Mouse (Mus musculus) CH12.LX (cell line): Measurements from ENCODE around the gene Olfr62. TPM values are rescaled to one million over a fixed set of nuclear protein-coding genes. Genes with fewer than 3 reads are reported as not detected.

ENCODE experiments used
- DNase-seq: peaks from one replicate; pipeline ENCODE4 v3.0.0-alpha.2; 2013; ENCODE audit errors: extremely low read depth
- H3K27ac ChIP-seq: 2 replicates; pipeline ENCODE4 v1.5.1; 2012; ENCODE audit warnings: low read depth, mild to moderate bottlenecking, control low read depth, moderate library complexity; ENCODE audit not compliant: insufficient read depth
- H3K27me3 ChIP-seq: replicated peaks from 2 replicates; pipeline ENCODE3; 2012; ENCODE audit warnings: inconsistent platforms
- H3K36me3 ChIP-seq, 2 experiments: replicated peaks in 1 of 2; 2 replicates each; pipeline versions ENCODE3 to v1.6.1; 2012; ENCODE audit warnings: inconsistent platforms in 1 of 2, low read length in 1 of 2, mild to moderate bottlenecking in 1 of 2, mixed read lengths in 1 of 2, moderate library complexity in 1 of 2; ENCODE audit not compliant: control insufficient read depth in 1 of 2, insufficient read depth in 1 of 2
- H3K4me1 ChIP-seq, 2 experiments: 2 replicates each; pipeline ENCODE4 v1.6.1; 2012; ENCODE audit warnings: inconsistent platforms in 1 of 2, moderate library complexity in 1 of 2; ENCODE audit not compliant: insufficient read depth in 2 of 2, control insufficient read depth in 1 of 2
- H3K4me2 ChIP-seq: 2 replicates; pipeline ENCODE4 v1.6.1; 2012; ENCODE audit warnings: low read depth, mild to moderate bottlenecking, control low read depth; ENCODE audit not compliant: poor library complexity, insufficient read depth, severe bottlenecking
- H3K4me3 ChIP-seq, 3 experiments: fragments of 150-350 bp in 1 of 3; sonication (generic) in 1 of 3; replicated peaks in 1 of 3; 2 replicates each; pipeline versions ENCODE3 to v1.5.1; 2011 to 2012; ENCODE audit warnings: low read depth in 2 of 3, low read length in 2 of 3, mild to moderate bottlenecking in 2 of 3, moderate library complexity in 2 of 3, control low read depth in 1 of 3, improper control_type of control experiment in 1 of 3, inconsistent platforms in 1 of 3, mixed read lengths in 1 of 3; ENCODE audit not compliant: poor library complexity in 1 of 3
- H3K79me2 ChIP-seq: replicated peaks from 2 replicates; pipeline ENCODE4 v1.6.1; 2012; ENCODE audit warnings: mild to moderate bottlenecking, moderate library complexity; ENCODE audit not compliant: control insufficient read depth, poor library complexity, insufficient read depth, severe bottlenecking; ENCODE audit errors: extremely low read depth
- H3K9ac ChIP-seq: 2 replicates; pipeline ENCODE4 v1.6.1; 2012; ENCODE audit warnings: low read depth, mild to moderate bottlenecking, control low read depth, moderate library complexity; ENCODE audit not compliant: insufficient read depth
- H3K9me3 ChIP-seq: replicated peaks from 2 replicates; pipeline ENCODE3; 2012; ENCODE audit warnings: low read length, inconsistent platforms, mixed read lengths
- CHD2 ChIP-seq: IDR thresholded peaks from 2 replicates; pipeline ENCODE4 v1.6.1; 2011; ENCODE audit warnings: low read length, improper control_type of control experiment
- CTCF ChIP-seq, 2 experiments: IDR thresholded peaks in 1 of 2; conservative IDR thresholded peaks in 1 of 2; 2 replicates each; pipeline ENCODE4 v1.5.1; 2011 to 2012; ENCODE audit warnings: low read depth in 2 of 2, low read length in 2 of 2, improper control_type of control experiment in 1 of 2, inconsistent platforms in 1 of 2, mild to moderate bottlenecking in 1 of 2, moderate library complexity in 1 of 2
- ETS1 ChIP-seq: conservative IDR thresholded peaks from 2 replicates; pipeline ENCODE4 v1.6.1; 2012; ENCODE audit warnings: low read depth, mild to moderate bottlenecking, inconsistent platforms, low read length, improper control_type of control experiment, moderate library complexity
- JUND ChIP-seq: conservative IDR thresholded peaks from 2 replicates; pipeline ENCODE4 v1.6.1; 2011; ENCODE audit warnings: low read depth, low read length, improper control_type of control experiment
- MEF2A ChIP-seq: IDR thresholded peaks from 2 replicates; pipeline ENCODE4 v1.6.1; 2014; ENCODE audit warnings: low read depth, mild to moderate bottlenecking, inconsistent platforms, low read length, improper control_type of control experiment, borderline replicate concordance
- PAX5 ChIP-seq: IDR thresholded peaks from 2 replicates; pipeline ENCODE4 v1.6.1; 2012; ENCODE audit warnings: low read length, inconsistent platforms, mixed read lengths
- POLR2A ChIP-seq: IDR thresholded peaks from 2 replicates; pipeline ENCODE4 v1.6.1; 2011; ENCODE audit warnings: low read depth, mild to moderate bottlenecking, improper control_type of control experiment, low read length
- RAD21 ChIP-seq: IDR thresholded peaks from 2 replicates; pipeline ENCODE4 v1.6.1; 2011; ENCODE audit warnings: low read depth, mild to moderate bottlenecking, low read length, improper control_type of control experiment, moderate library complexity
- RCOR1 ChIP-seq: conservative IDR thresholded peaks from 2 replicates; pipeline ENCODE4 v1.6.1; 2012; ENCODE audit warnings: low read depth, mild to moderate bottlenecking, inconsistent platforms, low read length, improper control_type of control experiment
- SMC3 ChIP-seq: IDR thresholded peaks from 2 replicates; pipeline ENCODE4 v1.6.1; 2011; ENCODE audit warnings: low read depth, low read length, improper control_type of control experiment
- ZC3H11A ChIP-seq: IDR thresholded peaks from 2 replicates; pipeline ENCODE4 v1.6.1; 2012; ENCODE audit warnings: low read depth, mild to moderate bottlenecking, inconsistent platforms, low read length, improper control_type of control experiment
- ZKSCAN1 ChIP-seq: IDR thresholded peaks from 2 replicates; pipeline ENCODE4 v1.6.1; 2012; ENCODE audit warnings: low read depth, inconsistent platforms, low read length, improper control_type of control experiment, borderline replicate concordance
- dilution Hi-C: fragments of 300-500 bp; cut with MboI; formaldehyde crosslinking; loops from 2 replicates; pipeline ENCODE4 v1.14.3; 2020; ENCODE audit warnings: low sequenced_read_pairs; ENCODE audit not compliant: extremely low pct_unique_long_range_greater_than_20kb, extremely low pct_ligation_motif_present
- in situ Hi-C: fragments of 300-500 bp; cut with MboI; formaldehyde crosslinking; loops from 3 replicates; pipeline ENCODE4 v1.14.3; 2019; ENCODE audit warnings: low sequenced_read_pairs, low pct_ligation_motif_present, low pct_unique_long_range_greater_than_20kb, mixed read lengths
- polyA plus RNA-seq: library from polyadenylated mRNA; unstranded; fragments of >175 nt; gene quantifications from 2 replicates; pipeline ENCODE4 v1.2.1, GENCODE M21; 2012; ENCODE audit warnings: low read depth; ENCODE audit not compliant: insufficient read length
- total RNA-seq, 2 experiments: library from RNA; depleted of rRNA; stranded (reverse); fragments of 300-350 nt in 1 of 2; fragments of >200 nt in 1 of 2; gene quantifications; 2 replicates each; pipeline ENCODE4 v1.2.3; 2012 to 2014

The Olfr62 gene
- total and polyA plus RNA-seq, 3 experiments = not detected

- Histone ChIP-seq H3K4me2 (no peak overlapping the region), H3K9me3 (no peaks in the 10 kb centered on the region), H3K79me2 (no peaks in the 10 kb centered on the region), H3K27me3 (peaks cover 12% of the 10 kb centered on the region), H3K36me3 (no peaks in the 10 kb centered on the region), H3K9ac (no peak overlapping the region), H3K4me1 (no peaks in the 10 kb centered on the region), H3K4me3 (no peak overlapping the region), H3K27ac (no peak overlapping the region)
- TF ChIP-seq PAX5 (no peak), CTCF (conservative IDR thresholded peaks at IDR 0.05 in 1 of 2, IDR thresholded peaks at IDR 0.05 in 1 of 2; ENCODE audit: low read depth in 2 of 2, low read length in 2 of 2) (peak; percentile 75 to 88), SMC3 (peak; percentile 57), MEF2A (no peak), POLR2A (no peak), RAD21 (peak; percentile 60), ETS1 (no peak)
- in situ Hi-C loops = loop anchor here (10.0 kb wide), 1 partner anchor 330 kb away; no protein-coding TSS in a partner anchor
- dilution Hi-C loops = no loop called here
- peak; percentile 65 for DNase-seq
These were observed 13.5 kb upstream of the Olfr62 start for GRCm38 (mm10) chr4:118645234-118645633.

GRCm38 (mm10) chr4:118687086-118687485, 28.3 kb downstream of the Olfr62 start:
- in situ Hi-C loops = no loop called here

GRCm38 (mm10) chr4:118692412-118692973, 33.7 kb downstream of the Olfr62 start, which contains the start of gene Olfr1342:
Gene Olfr1342, minus strand, starts transcription at chr4:118692756.
- Histone ChIP-seq H3K79me2 (no peaks in the 10 kb centered on the region), H3K36me3 (no peaks in the 10 kb centered on the region), H3K27me3 (peaks cover 85% of the 10 kb centered on the region), H3K27ac (no peak within 1 kb of the TSS), H3K4me1 (no peaks in the 10 kb centered on the region), H3K9me3 (peaks cover 2% of the 10 kb centered on the region), H3K4me3 (no peak within 1 kb of the TSS), H3K4me2 (0 out of 2 replicates have a peak within 1 kb of the TSS, but pooled peaks have one; percentile 2), H3K9ac (no peak within 1 kb of the TSS)
- in situ Hi-C loops (no loop called here), dilution Hi-C loops (no loop called here)
- no peak for TF ChIP-seq ZKSCAN1
- DNase-seq = no peak

More at GRCm38 (mm10) chr4:118687086-118687485, 28.3 kb downstream of the Olfr62 start:
- peaks cover 85% of the 10 kb centered on the region for H3K27me3 ChIP-seq
- dilution Hi-C loops = no loop called here
- no peaks in the 10 kb centered on the region for H3K79me2 ChIP-seq
- H3K4me1 ChIP-seq = no peaks in the 10 kb centered on the region
- H3K27ac ChIP-seq = no peak overlapping the region
- peaks cover 2% of the 10 kb centered on the region for H3K9me3 ChIP-seq
- H3K4me2 ChIP-seq = no peak overlapping the region
- H3K4me3 ChIP-seq = no peak overlapping the region
- no peaks in the 10 kb centered on the region for H3K36me3 ChIP-seq
- TF ChIP-seq CTCF (conservative IDR thresholded peaks at IDR 0.05 in 1 of 2, IDR thresholded peaks at IDR 0.05 in 1 of 2; ENCODE audit: low read depth in 2 of 2, low read length in 2 of 2) = no peak
- TF ChIP-seq CHD2 = no peak
- no peak for TF ChIP-seq JUND
- TF ChIP-seq RCOR1 = no peak
- TF ChIP-seq ZC3H11A = no peak
- DNase-seq = no peak
- no peak overlapping the region for H3K9ac ChIP-seq
